Mouse (Mus musculus) gastrocnemius, adult 2 months (tissue): ENCODE measurements around the gene Trex2. TPM values are rescaled to one million over a fixed set of nuclear protein-coding genes. Genes with fewer than 3 reads are reported as not detected.

Experiments used
- DNase-seq: peaks from one replicate; pipeline ENCODE4 v3.0.0; 2022
- H3K27ac ChIP-seq: fragments of 200-600 bp; 2 replicates; pipeline ENCODE4 v1.8.1; 2022; ENCODE audit warnings: mild to moderate bottlenecking
- H3K4me3 ChIP-seq: fragments of 200-600 bp; 2 replicates; pipeline ENCODE4 v1.8.1; 2022; ENCODE audit warnings: mild to moderate bottlenecking, moderate library complexity
- CTCF ChIP-seq: fragments of 200-600 bp; IDR thresholded peaks from 2 replicates; pipeline ENCODE4 v1.8.1; 2022; ENCODE audit warnings: antibody characterized with exemption, mild to moderate bottlenecking, moderate library complexity
- intact Hi-C: fragments of 180-260 bp; cut with DNase I; formaldehyde crosslinking; loops from one replicate; pipeline ENCODE4 v1.15.1; 2025
- long read RNA-seq, 2 experiments: library from polyadenylated mRNA; stranded (forward); transcript quantifications; one replicate each; pipeline ENCODE4 v2.0.0; 2021
- total RNA-seq, 2 experiments: library from RNA; stranded (reverse); gene quantifications; 2 replicates each; pipeline ENCODE4 v1.2.3; 2021

Trex2 gene
- not detected for total RNA-seq
- long read RNA-seq, experiment 1: 0 reads
- long read RNA-seq, experiment 2: 0 reads

GRCm38 (mm10) chrX:73435252-73435651, at the start of gene Trex2:
Gene Trex2 (minus strand): TSS chrX:73435344.
- H3K27ac ChIP-seq: no peak within 1 kb of the TSS
- intact Hi-C loops: no loop called here
- H3K4me3 ChIP-seq: no peak within 1 kb of the TSS
- TF ChIP-seq CTCF: no peak
- DNase-seq: no peak

GRCm38 (mm10) chrX:73484870-73485269, 49.7 kb upstream of the Trex2 start:
- intact Hi-C loops: no loop called here
- no peak for TF ChIP-seq CTCF
- peak overlapping the region; percentile 79; the same call in 1 of the 2 replicates for H3K27ac ChIP-seq

GRCm38 (mm10) chrX:73484076-73484475, 48.9 kb upstream of the Trex2 start:
- peak overlapping the region; percentile 79 for H3K27ac ChIP-seq
- TF ChIP-seq CTCF: no peak
- intact Hi-C loops: no loop called here
- peak overlapping the region; percentile 67 for H3K4me3 ChIP-seq
- no peak for DNase-seq

More at GRCm38 (mm10) chrX:73484870-73485269, 49.7 kb upstream of the Trex2 start:
- DNase-seq: no peak
- H3K4me3 ChIP-seq: peak overlapping the region; percentile 67

GRCm38 (mm10) chrX:73483484-73483810, 48.3 kb upstream of the Trex2 start, which contains the start of gene Bgn:
Gene Bgn (plus strand): TSS chrX:73483602.
- TF ChIP-seq CTCF: no peak
- Histone ChIP-seq H3K4me3 (peak within 1 kb of the TSS; percentile 67), H3K27ac (peak within 1 kb of the TSS; percentile 79)
- DNase-seq: no peak
- intact Hi-C loops: no loop called here

GRCm38 (mm10) chrX:73482643-73483483, 47.7 kb upstream of the Trex2 start:
- TF ChIP-seq CTCF: no peak
- no peak for DNase-seq
- intact Hi-C loops: no loop called here
- H3K4me3 ChIP-seq: peak overlapping the region; percentile 67
- H3K27ac ChIP-seq: peak overlapping the region; percentile 79

- no peak for TF ChIP-seq CTCF
- intact Hi-C loops: no loop called here
- no peak overlapping the region for H3K4me3 ChIP-seq
- DNase-seq: no peak
- H3K27ac ChIP-seq: peak overlapping the region; percentile 2; the same call in 1 of the 2 replicates
These were observed 45.2 kb upstream of the Trex2 start for GRCm38 (mm10) chrX:73480334-73480733.

GRCm38 (mm10) chrX:73479656-73480055, 44.5 kb upstream of the Trex2 start:
- no peak for TF ChIP-seq CTCF
- no peak overlapping the region for H3K4me3 ChIP-seq
- H3K27ac ChIP-seq: peak overlapping the region; percentile 2; the same call in 1 of the 2 replicates
- DNase-seq: no peak
- intact Hi-C loops: no loop called here

- H3K27ac ChIP-seq: peak overlapping the region; percentile 58; the same call in 1 of the 2 replicates
- TF ChIP-seq CTCF: no peak
- DNase-seq: no peak
- intact Hi-C loops: no loop called here
- H3K4me3 ChIP-seq: no peak overlapping the region
These were observed 42.4 kb upstream of the Trex2 start for GRCm38 (mm10) chrX:73477500-73477899.

- no peak for TF ChIP-seq CTCF
- Histone ChIP-seq H3K4me3 (no peak overlapping the region), H3K27ac (peak overlapping the region; percentile 58)
- intact Hi-C loops: no loop called here
- no peak for DNase-seq
These were observed 41.5 kb upstream of the Trex2 start for GRCm38 (mm10) chrX:73476621-73477020.

GRCm38 (mm10) chrX:73475658-73476256, 40.6 kb upstream of the Trex2 start:
- DNase-seq: no peak
- Histone ChIP-seq H3K27ac (peak overlapping the region; percentile 58), H3K4me3 (no peak overlapping the region)
- TF ChIP-seq CTCF: no peak
- intact Hi-C loops: no loop called here

GRCm38 (mm10) chrX:73474340-73475165, 39.4 kb upstream of the Trex2 start:
- intact Hi-C loops: no loop called here
- TF ChIP-seq CTCF: no peak
- no peak for DNase-seq
- Histone ChIP-seq H3K4me3 (no peak overlapping the region), H3K27ac (peak overlapping the region; percentile 56; the same call in 1 of the 2 replicates)

- H3K27ac ChIP-seq: no peak overlapping the region
- intact Hi-C loops: no loop called here
- DNase-seq: no peak
- no peak overlapping the region for H3K4me3 ChIP-seq
- no peak for TF ChIP-seq CTCF
These were observed 36.6 kb upstream of the Trex2 start for GRCm38 (mm10) chrX:73471764-73472163.

GRCm38 (mm10) chrX:73468752-73469151, 33.6 kb upstream of the Trex2 start:
- H3K4me3 ChIP-seq: no peak overlapping the region
- no peak for DNase-seq
- intact Hi-C loops: no loop called here
- no peak for TF ChIP-seq CTCF
- peak overlapping the region; percentile 71 for H3K27ac ChIP-seq
